Mouse (Mus musculus) bone marrow, adult 2 months (tissue): ENCODE measurements around the gene Ankra2. TPM values are rescaled to one million over a fixed set of nuclear protein-coding genes. Genes with fewer than 3 reads are reported as not detected.
A peak's percentile ranks its signal among the peaks of the same experiment; 100 is the strongest.

Experiments
- H3K27ac ChIP-seq: fragments of 200-500 bp; 2 replicates; pipeline ENCODE4 v1.5.1; 2012; ENCODE audit warnings: low read depth, mild to moderate bottlenecking, control low read depth, inconsistent platforms, low read length; ENCODE audit not compliant: control insufficient read depth, poor library complexity, insufficient read depth
- H3K4me1 ChIP-seq: fragments of 200-500 bp; 2 replicates; pipeline ENCODE4 v1.6.1; 2011; ENCODE audit warnings: low read length; ENCODE audit not compliant: control insufficient read depth, insufficient read depth
- H3K4me3 ChIP-seq: fragments of 200-500 bp; replicated peaks from 2 replicates; pipeline ENCODE3; 2011; ENCODE audit warnings: mild to moderate bottlenecking, low read depth, low read length, control low read depth; ENCODE audit not compliant: control insufficient read depth
- CTCF ChIP-seq: fragments of 200-500 bp; IDR thresholded peaks from 2 replicates; pipeline ENCODE4 v1.5.1; 2011; ENCODE audit warnings: low read length, control low read depth; ENCODE audit not compliant: control insufficient read depth, insufficient read depth
- POLR2A ChIP-seq: fragments of 200-500 bp; IDR thresholded peaks from 2 replicates; pipeline ENCODE4 v1.6.1; 2011; ENCODE audit warnings: low read depth, mild to moderate bottlenecking, control low read depth, low read length, borderline replicate concordance; ENCODE audit not compliant: control insufficient read depth
- WGBS: fragments of 180-500 bp; shearing (Covaris S2); methylation state at CpG from one replicate; pipeline ENCODE4 v1.1.7; 2018; 5-methylcytosine and 5-hydroxymethylcytosine counted together
- polyA plus RNA-seq: library from polyadenylated mRNA; stranded (reverse); fragments of >200 nt; gene quantifications from 2 replicates; pipeline ENCODE4 v1.2.4, GENCODE M21; 2011; ENCODE audit warnings: low replicate concordance; ENCODE audit not compliant: missing spikeins, insufficient read depth, insufficient read length

Ankra2 gene
- polyA plus RNA-seq, 1 experiment = 7.7 TPM

GRCm38 (mm10) chr13:98277501-98277900, 14.6 kb downstream of the Ankra2 start:
- Histone ChIP-seq H3K4me3 (no peak overlapping the region), H3K27ac (no peak overlapping the region), H3K4me1 (no peaks in the 10 kb centered on the region)
- WGBS = 64% methylated on average over 2 of the region's 2 CpGs
- no peak for TF ChIP-seq POLR2A
- no peak for TF ChIP-seq CTCF

GRCm38 (mm10) chr13:98279686-98280085, 16.8 kb downstream of the Ankra2 start, which contains the start of gene Gm21976:
Gene Gm21976 (plus strand): TSS chr13:98279887.
- Histone ChIP-seq H3K4me3 (no peak within 1 kb of the TSS), H3K4me1 (no peaks in the 10 kb centered on the region), H3K27ac (no peak within 1 kb of the TSS)
- TF ChIP-seq CTCF (no peak), POLR2A (no peak)
- WGBS = 81% methylated on average over 5 of the region's 5 CpGs

GRCm38 (mm10) chr13:98280990-98281650, 18.2 kb downstream of the Ankra2 start:
- WGBS = 55% methylated on average over 12 of the region's 12 CpGs
- Histone ChIP-seq H3K4me1 (no peaks in the 10 kb centered on the region), H3K27ac (no peak overlapping the region), H3K4me3 (no peak overlapping the region)
- TF ChIP-seq POLR2A (no peak), CTCF (no peak)

- no peaks in the 10 kb centered on the region for H3K4me1 ChIP-seq
- H3K27ac ChIP-seq = no peak overlapping the region
- TF ChIP-seq POLR2A (no peak), CTCF (no peak)
- WGBS = 37% methylated on average over 2 of the region's 2 CpGs
- no peak overlapping the region for H3K4me3 ChIP-seq
Observed at GRCm38 (mm10) chr13:98290719-98291118, 27.8 kb downstream of the Ankra2 start.

GRCm38 (mm10) chr13:98291712-98292111, 28.8 kb downstream of the Ankra2 start:
- no peak overlapping the region for H3K27ac ChIP-seq
- TF ChIP-seq CTCF = no peak
- TF ChIP-seq POLR2A = no peak
- no peak overlapping the region for H3K4me3 ChIP-seq
- WGBS = 81% methylated on average over 8 of the region's 8 CpGs
- H3K4me1 ChIP-seq = no peaks in the 10 kb centered on the region

GRCm38 (mm10) chr13:98296072-98296471, 33.2 kb downstream of the Ankra2 start:
- Histone ChIP-seq H3K4me3 (no peak overlapping the region), H3K4me1 (no peaks in the 10 kb centered on the region), H3K27ac (no peak overlapping the region)
- TF ChIP-seq POLR2A (no peak), CTCF (no peak)
- WGBS = 59% methylated on average over 5 of the region's 5 CpGs

GRCm38 (mm10) chr13:98297883-98298482, 35.1 kb downstream of the Ankra2 start:
- H3K4me1 ChIP-seq = no peaks in the 10 kb centered on the region
- TF ChIP-seq POLR2A (no peak), CTCF (no peak)
- WGBS = 86% methylated on average over 6 of the region's 6 CpGs

GRCm38 (mm10) chr13:98298833-98299758, 36.2 kb downstream of the Ankra2 start:
- H3K4me3 ChIP-seq = no peak overlapping the region
- no peak for TF ChIP-seq POLR2A
- peak; percentile 82 for TF ChIP-seq CTCF
- no peaks in the 10 kb centered on the region for H3K4me1 ChIP-seq
- 55% methylated on average over 21 of the region's 21 CpGs for WGBS
- no peak overlapping the region for H3K27ac ChIP-seq

More at GRCm38 (mm10) chr13:98297883-98298482, 35.1 kb downstream of the Ankra2 start:
- no peak overlapping the region for H3K4me3 ChIP-seq
- no peak overlapping the region for H3K27ac ChIP-seq
